Mouse (Mus musculus): ENCODE measurements around the gene Olfr961.

DNA sequence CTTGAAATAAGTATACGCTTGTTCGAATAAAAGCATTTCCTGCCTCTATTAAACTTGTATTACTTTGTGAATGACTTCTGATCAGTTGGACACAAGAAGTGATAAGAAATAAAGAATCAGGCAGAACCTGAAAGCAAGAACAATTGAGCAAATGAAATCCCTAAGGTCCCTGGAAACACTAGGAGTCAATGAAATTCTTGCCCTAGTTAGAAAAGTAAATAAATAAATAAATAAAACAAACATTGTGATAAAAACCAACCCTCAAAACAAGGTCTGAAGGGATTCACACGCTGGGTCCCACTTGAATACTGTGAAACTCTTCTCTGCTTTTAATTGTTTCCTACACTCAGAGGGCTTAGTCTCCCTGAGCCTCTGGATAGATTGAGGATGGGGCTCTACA, 34.5 kb upstream of the Olfr961 start, which contains the start of gene Olfr148:
- TF ChIP-seq CTCF (IDR thresholded peaks at IDR 0.05; ENCODE audit: control insufficient read depth, insufficient read depth, insufficient read length) (no peak), CEBPB (IDR thresholded peaks at IDR 0.05; ENCODE audit: low read depth) (no peak), MAX (IDR thresholded peaks at IDR 0.05) (no peak), USF1 (IDR thresholded peaks at IDR 0.05; ENCODE audit: low read depth) (no peak), MYOG (IDR thresholded peaks at IDR 0.05; ENCODE audit: control insufficient read depth, extremely low read depth, insufficient read length) (no peak)
